Mouse (Mus musculus) gastrocnemius, postnatal 14 days (tissue): ENCODE results near the gene P3h2. TPM values are rescaled to one million over a fixed set of nuclear protein-coding genes. Genes with fewer than 3 reads are reported as not detected.

Experiments used
- DNase-seq: peaks from one replicate; pipeline ENCODE4 v3.0.0; 2021; ENCODE audit warnings: mixed read lengths
- intact Hi-C: fragments of 180-260 bp; cut with DNase I; formaldehyde crosslinking; loops from one replicate; pipeline ENCODE4 v1.15.1; 2025; ENCODE audit warnings: low total_unique reads
- total RNA-seq, 2 experiments: library from RNA; stranded (reverse); gene quantifications; 2 replicates each; pipeline ENCODE4 v1.2.3; 2021

Gene P3h2
- total RNA-seq, 2 experiments from 2014 or later: 6.1 to 6.6 TPM

GRCm38 (mm10) chr16:26005811-26006210 lies 99.8 kb downstream of the P3h2 start:
- intact Hi-C loops: no loop called here
- DNase-seq: no peak

GRCm38 (mm10) chr16:26003261-26003660 lies 102.3 kb downstream of the P3h2 start:
- no peak for DNase-seq
- intact Hi-C loops: no loop called here

- no peak for DNase-seq
- intact Hi-C loops: no loop called here
Observed at GRCm38 (mm10) chr16:26002848-26003247, 102.7 kb downstream of the P3h2 start.

- intact Hi-C loops: no loop called here
- DNase-seq: no peak
Observed at GRCm38 (mm10) chr16:25994605-25995004, 111.0 kb downstream of the P3h2 start.

GRCm38 (mm10) chr16:25987221-25987620 lies 118.4 kb downstream of the P3h2 start:
- intact Hi-C loops: no loop called here
- DNase-seq: no peak

- intact Hi-C loops: no loop called here
- peak; percentile 51 for DNase-seq
Observed at GRCm38 (mm10) chr16:25983635-25984034, 121.9 kb downstream of the P3h2 start.

GRCm38 (mm10) chr16:25979037-25979436 lies 126.5 kb downstream of the P3h2 start:
- intact Hi-C loops: no loop called here
- DNase-seq: no peak

GRCm38 (mm10) chr16:25977210-25977609 lies 128.4 kb downstream of the P3h2 start:
- intact Hi-C loops: no loop called here
- DNase-seq: no peak

GRCm38 (mm10) chr16:25971285-25971684 lies 134.3 kb downstream of the P3h2 start:
- intact Hi-C loops: no loop called here
- no peak for DNase-seq

- intact Hi-C loops: no loop called here
- no peak for DNase-seq
Observed at GRCm38 (mm10) chr16:25970720-25971119, 134.9 kb downstream of the P3h2 start.

- intact Hi-C loops: no loop called here
Observed at GRCm38 (mm10) chr16:25970193-25970592, 135.4 kb downstream of the P3h2 start.

GRCm38 (mm10) chr16:25967297-25967696 lies 138.3 kb downstream of the P3h2 start:
- intact Hi-C loops: loop anchor here (2.0 kb wide), 1 partner anchor 232 kb away; no protein-coding TSS in a partner anchor
- peak; percentile 42 for DNase-seq

More at GRCm38 (mm10) chr16:25970193-25970592, 135.4 kb downstream of the P3h2 start:
- DNase-seq: no peak

- intact Hi-C loops: no loop called here
- peak; percentile 29 for DNase-seq
Observed at GRCm38 (mm10) chr16:25963856-25964255, 141.7 kb downstream of the P3h2 start.

GRCm38 (mm10) chr16:25960345-25960744 lies 145.2 kb downstream of the P3h2 start:
- intact Hi-C loops: no loop called here
- DNase-seq: no peak

- intact Hi-C loops: no loop called here
- DNase-seq: no peak
Observed at GRCm38 (mm10) chr16:25959929-25960328, 145.7 kb downstream of the P3h2 start.

GRCm38 (mm10) chr16:25958650-25959238 lies 146.8 kb downstream of the P3h2 start:
- no peak for DNase-seq
- intact Hi-C loops: no loop called here

- DNase-seq: no peak
- intact Hi-C loops: no loop called here
Observed at GRCm38 (mm10) chr16:25958213-25958612, 147.4 kb downstream of the P3h2 start.

- intact Hi-C loops: no loop called here
- no peak for DNase-seq
Observed at GRCm38 (mm10) chr16:25956831-25957230, 148.8 kb downstream of the P3h2 start.

- intact Hi-C loops: loop anchor here (5.0 kb wide), 1 partner anchor 582 kb away; no protein-coding TSS in a partner anchor
Observed at GRCm38 (mm10) chr16:25954614-25955013, 151.0 kb downstream of the P3h2 start.

GRCm38 (mm10) chr16:25953359-25953758 lies 152.2 kb downstream of the P3h2 start:
- intact Hi-C loops: loop anchor here (5.0 kb wide), 1 partner anchor 581 kb away; no protein-coding TSS in a partner anchor
- DNase-seq: no peak

More at GRCm38 (mm10) chr16:25954614-25955013, 151.0 kb downstream of the P3h2 start:
- no peak for DNase-seq

GRCm38 (mm10) chr16:25952005-25952404 lies 153.6 kb downstream of the P3h2 start:
- intact Hi-C loops: loop anchor here (5.0 kb wide), 1 partner anchor 580 kb away; no protein-coding TSS in a partner anchor
- DNase-seq: peak; percentile 14
